Mouse (Mus musculus) embryo, embryonic 9.5 days (tissue): ENCODE data around the gene B3gnt5.
A peak's percentile ranks its signal among the peaks of the same experiment; 100 is the strongest.
"Not testable (repeated sequence)": the region's sequence is repeated elsewhere in the genome, so short reads cannot be mapped to it uniquely, and the experiment has no call there.

Experiments used
- DNase-seq: peaks from one replicate; pipeline ENCODE4 v3.0.0-alpha.2; 2017; ENCODE audit errors: extremely low spot score

The B3gnt5 gene

DNA sequence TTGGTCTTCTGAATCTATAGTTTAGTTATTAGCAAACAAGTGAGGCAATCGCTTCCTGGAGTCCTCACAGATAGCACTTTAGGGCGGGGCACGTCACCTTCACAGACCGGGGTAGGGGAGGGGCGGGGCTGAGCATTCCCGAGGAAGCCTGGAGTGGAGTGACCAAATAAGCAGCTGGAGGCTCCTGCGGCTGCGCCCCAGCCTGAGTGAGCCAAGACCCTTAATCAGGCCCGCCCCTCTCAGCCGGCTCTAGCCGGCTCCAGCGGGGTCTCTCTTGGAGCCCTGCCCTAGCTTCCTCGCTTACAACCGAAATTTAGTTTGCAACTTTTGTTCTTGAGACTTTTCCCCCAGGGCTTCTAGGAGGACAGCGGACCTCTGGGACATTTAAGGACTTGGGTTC lies at the start of gene B3gnt5:
B3gnt5 (plus strand) TSS at position 135 of the 400 bp plus-strand sequence.
- DNase-seq, result peak; percentile 89

- DNase-seq, result no peak
These were observed 39.0 kb upstream of the B3gnt5 start for GRCm38 (mm10) chr16:19720959-19721358.

- not testable (repeated sequence) for DNase-seq
These were observed 35.9 kb upstream of the B3gnt5 start for GRCm38 (mm10) chr16:19724139-19724538.

DNA sequence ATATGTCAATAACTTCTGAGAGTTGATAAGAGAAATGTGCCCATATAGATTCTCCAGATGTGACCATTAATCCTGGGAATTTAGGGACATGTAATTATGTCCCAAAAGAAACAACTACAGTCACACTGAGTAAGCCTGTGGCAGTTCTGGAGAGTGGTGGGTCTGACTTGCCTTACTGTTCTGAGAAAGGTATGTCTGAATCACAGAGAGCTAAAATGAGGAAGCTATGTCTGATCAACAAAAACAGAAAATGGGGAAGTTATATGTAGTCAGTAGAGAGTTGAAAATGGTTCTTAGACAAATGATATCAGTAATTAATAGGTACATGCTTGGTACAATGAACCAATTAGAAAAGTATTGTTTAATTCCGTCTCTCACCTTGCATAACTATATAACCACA lies 27.1 kb upstream of the B3gnt5 start:
- DNase-seq, result no peak

GRCm38 (mm10) chr16:19760505-19761496 lies 793 bp downstream of the B3gnt5 start:
- peak; percentile 77 for DNase-seq

- DNase-seq, result no peak
These were observed 1.7 kb downstream of the B3gnt5 start for GRCm38 (mm10) chr16:19761691-19762090.

GRCm38 (mm10) chr16:19766107-19766506 lies 6.1 kb downstream of the B3gnt5 start:
- DNase-seq, result no peak

DNA sequence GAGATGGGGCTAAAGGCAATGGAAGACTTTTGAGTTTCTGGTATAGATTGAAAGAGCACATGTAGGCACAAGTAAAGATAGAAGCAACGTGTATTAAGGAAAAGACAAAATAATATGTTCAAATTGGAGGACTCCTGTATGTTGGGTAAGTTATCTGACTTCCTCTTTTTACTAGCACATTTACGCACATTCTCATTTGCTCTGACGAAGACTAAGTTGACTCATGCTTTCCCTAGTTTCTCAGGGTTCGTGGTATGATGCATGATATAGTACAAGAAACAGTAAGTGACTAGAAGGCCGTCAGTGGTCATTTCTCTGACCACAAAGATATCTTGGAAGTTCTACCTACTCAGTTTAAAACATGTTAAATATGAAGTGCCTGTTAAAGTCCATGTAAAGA lies 8.0 kb downstream of the B3gnt5 start:
- no peak for DNase-seq

- no peak for DNase-seq
These were observed 12.0 kb downstream of the B3gnt5 start for GRCm38 (mm10) chr16:19772013-19772412.

DNA sequence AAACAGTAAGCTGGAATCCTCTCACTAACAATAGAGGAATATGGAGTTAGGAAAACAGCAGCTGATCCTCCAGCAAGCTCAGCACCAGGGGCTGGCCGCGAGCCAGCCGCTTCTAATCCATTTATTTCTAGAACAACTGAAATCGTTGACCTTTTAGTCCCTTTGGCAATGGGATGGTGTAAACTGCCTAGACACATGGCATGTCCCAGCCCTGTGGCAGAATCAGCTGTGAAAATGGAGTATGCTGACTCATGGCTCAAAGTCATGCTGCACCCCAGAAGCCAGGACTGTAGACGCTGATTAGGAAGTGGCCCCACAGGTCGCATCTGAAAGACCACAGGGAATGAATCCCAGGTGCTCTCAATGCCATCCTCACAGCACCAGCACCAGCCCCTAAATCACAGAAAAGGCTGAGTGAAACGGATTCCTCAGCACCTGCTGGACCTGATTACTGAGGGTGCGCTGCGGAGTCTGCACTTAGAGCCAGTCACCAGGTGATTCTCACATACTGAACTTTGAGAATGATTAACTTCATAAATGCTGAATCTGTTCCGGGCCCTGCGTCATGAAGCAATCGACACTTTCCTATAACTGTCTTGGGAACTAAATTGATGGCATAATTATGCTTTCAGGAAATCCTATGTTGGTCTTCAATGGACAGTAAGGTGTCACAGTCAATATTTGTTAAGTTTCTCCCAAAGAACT lies 26.5 kb downstream of the B3gnt5 start:
- DNase-seq, result no peak

DNA sequence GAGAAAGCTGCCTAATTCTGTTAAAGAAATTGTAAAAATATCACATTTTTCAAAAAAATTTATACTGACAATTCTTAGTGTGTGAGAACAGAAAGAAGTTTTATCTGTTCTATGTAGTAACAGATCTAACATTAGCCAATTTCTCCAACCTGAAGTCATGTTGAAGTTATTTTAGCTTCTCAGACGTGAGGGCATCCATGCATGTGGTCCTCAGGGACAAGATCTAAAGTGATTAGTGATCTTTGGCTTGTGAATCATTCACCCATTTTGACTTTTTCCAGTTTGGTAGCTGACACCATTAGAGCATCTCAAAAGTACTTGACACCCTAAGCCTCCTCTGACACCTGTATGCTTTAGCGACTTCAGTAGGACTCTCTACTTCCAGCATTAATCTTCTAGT lies 29.9 kb downstream of the B3gnt5 start:
- no peak for DNase-seq

GRCm38 (mm10) chr16:19818801-19819200 lies 58.8 kb downstream of the B3gnt5 start:
- no peak for DNase-seq
